Mouse (Mus musculus) heart, adult 18-20 months (tissue): ENCODE data around the gene Cela2a. TPM values are rescaled to one million over a fixed set of nuclear protein-coding genes. Genes with fewer than 3 reads are reported as not detected.
A peak's percentile ranks its signal among the peaks of the same experiment; 100 is the strongest.

Experiments used
- DNase-seq, 2 experiments: peaks; one replicate each; pipeline ENCODE4 v3.0.0; 2021 to 2022; ENCODE audit warnings: mixed read lengths in 1 of 2
- total RNA-seq, 2 experiments: library from RNA; stranded (reverse); gene quantifications; 2 replicates each; pipeline ENCODE4 v1.2.3; 2021

The Cela2a gene
- total RNA-seq, 2 experiments from 2014 or later: not detected

DNA sequence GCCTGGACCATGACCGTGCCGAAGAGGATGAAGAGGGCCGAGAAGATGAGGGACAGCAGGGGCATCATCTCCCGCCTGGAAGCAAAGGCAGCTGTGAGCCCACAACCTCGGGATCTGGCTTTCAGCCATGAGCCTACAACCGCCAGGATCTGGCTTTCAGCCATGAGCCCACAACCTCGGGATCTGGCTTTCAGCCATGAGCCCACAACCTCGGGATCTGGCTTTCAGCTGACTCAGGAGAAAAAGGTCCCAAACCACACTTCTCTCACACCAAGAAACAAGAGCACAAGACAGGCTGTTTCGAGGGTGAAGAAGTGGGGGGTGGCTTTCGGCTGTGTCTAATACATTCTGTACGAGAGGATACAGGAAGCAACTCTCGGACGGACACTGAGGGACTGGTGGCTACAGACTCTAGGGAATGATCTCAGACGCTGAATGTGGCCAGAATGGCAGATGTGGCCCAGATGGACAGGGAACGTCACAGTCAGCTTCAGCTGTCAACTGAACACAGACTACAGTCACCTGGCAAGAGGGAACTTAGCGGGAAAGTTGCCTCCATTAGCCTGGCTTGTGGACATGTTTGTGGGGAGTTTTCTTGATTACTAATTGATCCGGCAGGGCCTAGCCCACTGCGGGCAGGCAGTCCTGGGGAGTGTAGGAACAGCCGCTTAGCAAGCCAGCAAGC is 59.1 kb downstream of the Cela2a start:
- DNase-seq: peak in 1 of 2 experiments; percentile 82

DNA sequence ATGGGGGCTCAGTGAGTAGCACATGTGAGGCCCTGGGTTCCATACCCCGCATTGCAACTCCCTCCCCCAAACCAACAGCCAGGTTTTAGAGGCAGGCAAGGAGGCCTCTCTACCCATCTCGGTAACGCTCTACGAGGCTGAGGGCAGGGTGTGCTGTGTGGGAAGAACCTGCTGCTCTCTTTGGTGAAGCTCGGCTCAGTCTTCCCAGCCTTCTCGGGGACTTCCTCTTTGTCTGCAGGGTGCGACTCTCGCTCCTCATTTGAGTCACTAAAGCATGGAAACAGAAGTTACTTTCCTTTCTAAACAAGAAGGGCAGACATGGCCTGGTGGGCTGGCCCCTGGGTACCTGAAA is 59.7 kb downstream of the Cela2a start:
- peak in 1 of 2 experiments; percentile 66 for DNase-seq

GRCm38 (mm10) chr4:141765008-141765407 is 61.0 kb downstream of the Cela2a start:
- DNase-seq: no peak

Other genes starting within 250 kb of the Cela2a start
- gene Fblim1, start 220.1 kb downstream of the Cela2a start, total RNA-seq: 100 to 1,000 TPM; 233 to 291 TPM
- 10 to 100 TPM; 18.7 to 20.7 TPM for gene Tmem82, start 207.5 kb downstream of the Cela2a start, total RNA-seq
- 100 to 1,000 TPM; 109 to 132 TPM for gene Slc25a34, start 202.3 kb downstream of the Cela2a start, total RNA-seq
- gene Plekhm2, start 161.3 kb downstream of the Cela2a start, total RNA-seq: 100 to 1,000 TPM; 100 to 102 TPM
- under 1 TPM in 1 of 2 experiments, not detected in 1; 0.92 TPM for gene Rsc1a1, start 140.6 kb downstream of the Cela2a start, total RNA-seq
- gene Ddi2, start 102.7 kb downstream of the Cela2a start, total RNA-seq: 10 to 100 TPM; 31.6 to 33.2 TPM
- gene Agmat, start 79.5 kb downstream of the Cela2a start, total RNA-seq: under 1 TPM; 0.25 to 0.59 TPM
- 10 to 100 TPM; 22.8 to 23.4 TPM for gene Dnajc16, start 35.2 kb downstream of the Cela2a start, total RNA-seq
- gene Casp9, start 32.5 kb downstream of the Cela2a start, total RNA-seq: 1 to 10 TPM; 6.6 to 8.1 TPM
- gene Ctrc, start 20.2 kb upstream of the Cela2a start, total RNA-seq: not detected
- gene Efhd2, start 48.8 kb upstream of the Cela2a start, total RNA-seq: 10 to 100 TPM; 21.7 to 22.8 TPM
- under 1 TPM in 1 of 2 experiments, not detected in 1; 0.36 TPM for gene Fhad1, start 188.9 kb upstream of the Cela2a start, total RNA-seq